Mouse (Mus musculus) liver, embryonic 14.5 days (tissue): ENCODE data around the gene Sdsl. TPM values are rescaled to one million over a fixed set of nuclear protein-coding genes. Genes with fewer than 3 reads are reported as not detected.
A peak's percentile ranks its signal among the peaks of the same experiment; 100 is the strongest.

Source experiments
- ATAC-seq: fragments of 200-750 bp; cut with Nextera tagmentation; 2 replicates; pipeline ENCODE4 v1.8.0; 2017; ENCODE audit warnings: moderate number of reproducible peaks, mild to moderate bottlenecking, moderate library complexity; ENCODE audit not compliant: insufficient read depth
- DNase-seq, 3 experiments: peaks; one replicate each; pipeline ENCODE4 v3.0.0-alpha.2; 2012 to 2013; ENCODE audit warnings: low read depth in 3 of 3, low spot score in 3 of 3
- H3K27ac ChIP-seq: fragments of 300-500 bp; sonication (generic); 2 replicates; pipeline ENCODE4 v1.5.1; 2014; ENCODE audit warnings: moderate library complexity, mild to moderate bottlenecking, control low read depth, inconsistent platforms
- H3K27me3 ChIP-seq: fragments of 300-500 bp; sonication (generic); 2 replicates; pipeline ENCODE4 v1.6.1; 2014; ENCODE audit warnings: mild to moderate bottlenecking, low read length, moderate library complexity; ENCODE audit not compliant: control insufficient read depth, insufficient read depth
- H3K36me3 ChIP-seq: fragments of 300-500 bp; sonication (generic); replicated peaks from 2 replicates; pipeline ENCODE4 v1.6.1; 2014; ENCODE audit warnings: low read depth; ENCODE audit not compliant: control insufficient read depth, insufficient read depth
- H3K4me1 ChIP-seq, 2 experiments: fragments of 200-500 bp in 1 of 2; fragments of 300-500 bp in 1 of 2; sonication (generic) in 1 of 2; replicated peaks; 2 replicates each; pipeline ENCODE4 v1.6.1; 2012 to 2014; ENCODE audit warnings: antibody characterized with exemption in 1 of 2, inconsistent platforms in 1 of 2, low read length in 1 of 2; ENCODE audit not compliant: control insufficient read depth in 2 of 2, insufficient read depth in 2 of 2
- H3K4me2 ChIP-seq: fragments of 300-500 bp; sonication (generic); 2 replicates; pipeline ENCODE4 v1.6.1; 2014; ENCODE audit warnings: low read depth, mild to moderate bottlenecking, control low read depth, moderate library complexity
- H3K4me3 ChIP-seq, 2 experiments: fragments of 200-500 bp in 1 of 2; fragments of 300-500 bp in 1 of 2; sonication (generic) in 1 of 2; 2 replicates each; pipeline ENCODE4 v1.5.1; 2012 to 2014; ENCODE audit warnings: low read depth in 2 of 2, low read length in 2 of 2, mild to moderate bottlenecking in 2 of 2, control low read depth in 1 of 2, inconsistent platforms in 1 of 2, moderate library complexity in 1 of 2; ENCODE audit not compliant: insufficient read depth in 1 of 2
- H3K9ac ChIP-seq: fragments of 300-500 bp; sonication (generic); replicated peaks from 2 replicates; pipeline ENCODE4 v1.6.1; 2014; ENCODE audit warnings: mild to moderate bottlenecking, control low read depth, moderate library complexity
- H3K9me3 ChIP-seq: fragments of 300-500 bp; sonication (generic); 2 replicates; pipeline ENCODE4 v1.6.1; 2016; ENCODE audit warnings: low read length, mixed read lengths; ENCODE audit not compliant: control insufficient read depth
- CTCF ChIP-seq: IDR thresholded peaks from 2 replicates; pipeline ENCODE4 v1.5.1; 2016; ENCODE audit warnings: antibody characterized with exemption, low read depth, control low read depth
- EP300 ChIP-seq: IDR thresholded peaks from 2 replicates; pipeline ENCODE4 v1.6.1; 2016; ENCODE audit warnings: antibody characterized with exemption, low read depth
- WGBS: fragments of 180-500 bp; shearing (Covaris S2); extraction: QIAGEN DNeasy Blood & Tissue Kit; methylation state at CpG from one replicate; pipeline ENCODE4 v1.1.7; 2014; ENCODE audit not compliant: insufficient replicate concordance; 5-methylcytosine and 5-hydroxymethylcytosine counted together
- polyA plus RNA-seq, 2 experiments: library from polyadenylated mRNA; depleted of rRNA in 1 of 2; stranded (reverse) in 1 of 2; unstranded in 1 of 2; fragments of >200 nt; fragmentation: Nextera tagmentation in 1 of 2; extraction: Ambion mirVana in 1 of 2; gene quantifications; 2 replicates each; pipeline versions ENCODE4 v1.2.1 to v1.2.3; 2012 to 2014

The Sdsl gene
- polyA plus RNA-seq, 2 experiments, result 0.93 to 1.2 TPM

- no peak for TF ChIP-seq EP300
- TF ChIP-seq CTCF, result no peak
- H3K4me2 ChIP-seq, result no peak overlapping the region
- no peak overlapping the region for H3K27ac ChIP-seq
- no peak for ATAC-seq
- H3K9ac ChIP-seq, result no peak overlapping the region
- no peaks in the 10 kb centered on the region for H3K36me3 ChIP-seq
- no peaks in the 10 kb centered on the region for H3K4me1 ChIP-seq
- H3K4me3 ChIP-seq, result no peak overlapping the region
- WGBS, result 72% methylated on average over 8 of the region's 8 CpGs
- no peaks in the 10 kb centered on the region for H3K27me3 ChIP-seq
- no peak for DNase-seq
- H3K9me3 ChIP-seq, result no peaks in the 10 kb centered on the region
Observed at GRCm38 (mm10) chr5:120487844-120488243, 15.2 kb upstream of the Sdsl start.

DNA sequence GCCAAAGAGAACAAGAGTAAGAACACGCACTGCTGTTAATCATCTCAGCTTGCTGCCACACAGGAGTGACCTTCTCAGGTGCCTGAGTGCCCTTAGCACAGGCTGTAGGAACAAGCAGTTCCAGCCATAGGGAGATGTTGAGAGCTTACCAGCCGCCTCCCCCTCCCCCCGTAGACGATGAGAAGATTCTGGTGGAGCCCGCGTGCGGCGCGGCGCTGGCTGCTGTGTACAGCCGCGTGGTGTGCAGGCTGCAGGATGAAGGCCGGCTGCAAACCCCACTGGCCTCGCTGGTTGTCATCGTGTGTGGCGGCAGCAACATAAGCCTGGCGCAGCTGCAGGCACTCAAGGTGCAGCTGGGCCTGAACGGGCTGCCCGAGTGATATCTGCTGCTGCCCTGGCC, 10.8 kb upstream of the Sdsl start:
- H3K27me3 ChIP-seq, result no peaks in the 10 kb centered on the region
- no peak overlapping the region for H3K9ac ChIP-seq

GRCm38 (mm10) chr5:120481205-120481604, 8.6 kb upstream of the Sdsl start:
- H3K4me1 ChIP-seq, result no peaks in the 10 kb centered on the region
- H3K27ac ChIP-seq, result no peak overlapping the region
- no peaks in the 10 kb centered on the region for H3K9me3 ChIP-seq
- H3K4me3 ChIP-seq, result no peak overlapping the region
- no peak overlapping the region for H3K9ac ChIP-seq
- no peaks in the 10 kb centered on the region for H3K36me3 ChIP-seq
- WGBS, result 59% methylated on average over 9 of the region's 9 CpGs
- H3K4me2 ChIP-seq, result no peak overlapping the region
- no peak for DNase-seq
- no peak for TF ChIP-seq CTCF
- no peak for TF ChIP-seq EP300
- no peak for ATAC-seq
- peaks cover 2% of the 10 kb centered on the region; the same call in 1 of the 2 replicates for H3K27me3 ChIP-seq

More for the DNA sequence above, 10.8 kb upstream of the Sdsl start:
- Histone ChIP-seq H3K36me3 (no peaks in the 10 kb centered on the region), H3K4me2 (no peak overlapping the region), H3K27ac (no peak overlapping the region), H3K9me3 (no peaks in the 10 kb centered on the region), H3K4me1 (no peaks in the 10 kb centered on the region), H3K4me3 (no peak overlapping the region)
- no peak for DNase-seq
- 75% methylated on average over 19 of the region's 19 CpGs for WGBS
- no peak for ATAC-seq
- no peak for TF ChIP-seq CTCF
- TF ChIP-seq EP300, result no peak

DNA sequence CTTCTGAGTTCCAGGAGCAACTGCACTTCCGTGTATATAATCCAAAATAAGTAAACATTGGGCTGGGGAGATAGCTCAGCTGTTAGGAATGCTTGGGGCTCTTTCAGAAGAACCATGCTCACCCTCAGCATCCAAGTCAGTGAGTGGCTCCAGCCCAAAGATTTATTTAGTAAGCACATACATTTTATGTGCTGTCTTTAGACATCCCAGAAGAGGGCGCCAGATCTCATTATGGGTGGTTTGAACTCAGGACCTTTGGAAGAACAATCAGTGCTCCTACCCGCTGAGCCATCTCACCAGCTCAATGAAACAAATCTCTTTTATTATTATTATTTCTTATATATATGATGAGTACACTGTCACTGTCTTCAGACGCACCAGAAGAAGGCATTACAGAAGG, 6.9 kb upstream of the Sdsl start:
- H3K27me3 ChIP-seq, result peaks cover 2% of the 10 kb centered on the region; the same call in 1 of the 2 replicates
- H3K4me1 ChIP-seq, result no peaks in the 10 kb centered on the region
- no peak overlapping the region for H3K27ac ChIP-seq
- H3K4me2 ChIP-seq, result no peak overlapping the region
- 47% methylated on average over 4 of the region's 4 CpGs for WGBS
- H3K4me3 ChIP-seq, result no peak overlapping the region
- no peak overlapping the region for H3K9ac ChIP-seq
- no peaks in the 10 kb centered on the region for H3K36me3 ChIP-seq
- H3K9me3 ChIP-seq, result no peaks in the 10 kb centered on the region
- DNase-seq (no peak), ATAC-seq (no peak)
- TF ChIP-seq EP300, result no peak
- peak; percentile 27; the same call in 1 of the 2 replicates for TF ChIP-seq CTCF

- WGBS, result 66% methylated on average over 5 of the region's 5 CpGs
- Histone ChIP-seq H3K27ac (no peak overlapping the region), H3K9ac (no peak overlapping the region), H3K4me3 (no peak overlapping the region), H3K9me3 (no peaks in the 10 kb centered on the region), H3K4me2 (no peak overlapping the region), H3K4me1 (no peaks in the 10 kb centered on the region), H3K27me3 (peaks cover 2% of the 10 kb centered on the region; the same call in 1 of the 2 replicates), H3K36me3 (no peaks in the 10 kb centered on the region)
- DNase-seq (no peak), ATAC-seq (no peak)
- TF ChIP-seq CTCF (no peak), EP300 (no peak)
Observed at GRCm38 (mm10) chr5:120477993-120478392, 5.4 kb upstream of the Sdsl start.
